Mouse (Mus musculus) embryonic facial prominence, embryonic 13.5 days (tissue): ENCODE results near the gene Vmn1r218. TPM values are rescaled to one million over a fixed set of nuclear protein-coding genes. Genes with fewer than 3 reads are reported as not detected.

Source experiments
- polyA plus RNA-seq: library from polyadenylated mRNA; unstranded; fragments of >200 nt; fragmentation: Nextera tagmentation; extraction: Ambion mirVana; gene quantifications from 2 replicates; pipeline ENCODE4 v1.2.1, GENCODE M21; 2015

Gene Vmn1r218
- polyA plus RNA-seq, 1 experiment from 2014 or later = not detected

Other genes starting within 250 kb of the Vmn1r218 start
- not detected in 2 replicates for gene Vmn1r212, start 248.9 kb upstream of the Vmn1r218 start, polyA plus RNA-seq
- gene Vmn1r213, start 125.5 kb upstream of the Vmn1r218 start, polyA plus RNA-seq = not detected in 2 replicates
- gene Vmn1r214, start 102.7 kb upstream of the Vmn1r218 start, polyA plus RNA-seq = not detected in 2 replicates
- gene Vmn1r215, start 65.1 kb upstream of the Vmn1r218 start, polyA plus RNA-seq = not detected in 2 replicates
- not detected in 2 replicates for gene Vmn1r217, start 14.9 kb upstream of the Vmn1r218 start, polyA plus RNA-seq
- gene Vmn1r219, start 26.2 kb downstream of the Vmn1r218 start, polyA plus RNA-seq = not detected in 2 replicates
- gene Vmn1r220, start 54.8 kb downstream of the Vmn1r218 start, polyA plus RNA-seq = not detected in 2 replicates
- not detected in 2 replicates for gene Vmn1r221, start 81.0 kb downstream of the Vmn1r218 start, polyA plus RNA-seq
- gene Vmn1r222, start 102.8 kb downstream of the Vmn1r218 start, polyA plus RNA-seq = not detected in 2 replicates
- gene Vmn1r223, start 114.0 kb downstream of the Vmn1r218 start, polyA plus RNA-seq = not detected in 2 replicates
- 60.5 and 63.8 TPM in 2 replicates for gene Zfp322a, start 236.1 kb downstream of the Vmn1r218 start, polyA plus RNA-seq